Mouse (Mus musculus) thymus, postnatal 25 days (tissue): Measurements from ENCODE around the gene Ccdc14.
"Not testable (repeated sequence)": the region's sequence is repeated elsewhere in the genome, so short reads cannot be mapped to it uniquely, and the experiment has no call there.

Experiments
- DNase-seq: peaks from one replicate; pipeline ENCODE4 v3.0.0; 2022

The Ccdc14 gene

DNA sequence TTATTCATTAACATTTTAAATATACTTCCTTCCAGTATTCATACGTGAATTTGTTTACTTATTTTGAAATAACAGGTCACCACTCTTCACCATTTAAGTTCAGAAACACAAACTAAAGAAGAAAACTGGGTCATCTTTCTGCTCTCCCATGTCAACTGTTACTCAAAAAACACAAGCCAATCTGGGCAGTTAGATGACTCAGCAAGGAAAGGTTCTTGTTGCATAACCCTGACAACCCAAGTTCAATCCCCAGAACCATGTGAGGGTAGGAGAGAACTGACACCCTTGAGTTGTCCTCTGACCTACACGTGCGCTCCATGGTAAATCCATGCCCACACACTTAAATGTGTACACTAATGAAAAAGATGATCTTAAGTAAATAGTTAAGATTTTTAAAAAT, 34.7 kb downstream of the Ccdc14 start:
- no peak for DNase-seq

DNA sequence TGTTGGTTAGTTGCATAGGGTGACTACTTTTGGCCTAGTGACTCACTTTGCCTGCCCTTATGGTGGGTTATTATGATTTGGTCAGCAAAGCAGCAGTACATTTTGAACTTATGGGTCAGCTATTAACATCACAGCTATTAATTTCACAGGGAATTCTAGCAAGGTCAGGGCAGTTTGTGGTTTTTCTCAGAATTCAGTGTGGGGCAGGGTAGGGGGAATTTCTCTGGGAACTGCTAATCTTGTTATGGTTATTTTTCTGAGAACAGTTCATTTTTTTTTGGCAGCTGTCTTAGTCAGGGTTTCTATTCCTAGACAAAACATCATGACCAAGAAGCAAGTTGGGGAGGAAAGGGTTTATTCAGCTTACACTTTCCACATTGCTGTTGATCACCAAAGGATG, 38.2 kb downstream of the Ccdc14 start:
- DNase-seq: not testable (repeated sequence)

DNA sequence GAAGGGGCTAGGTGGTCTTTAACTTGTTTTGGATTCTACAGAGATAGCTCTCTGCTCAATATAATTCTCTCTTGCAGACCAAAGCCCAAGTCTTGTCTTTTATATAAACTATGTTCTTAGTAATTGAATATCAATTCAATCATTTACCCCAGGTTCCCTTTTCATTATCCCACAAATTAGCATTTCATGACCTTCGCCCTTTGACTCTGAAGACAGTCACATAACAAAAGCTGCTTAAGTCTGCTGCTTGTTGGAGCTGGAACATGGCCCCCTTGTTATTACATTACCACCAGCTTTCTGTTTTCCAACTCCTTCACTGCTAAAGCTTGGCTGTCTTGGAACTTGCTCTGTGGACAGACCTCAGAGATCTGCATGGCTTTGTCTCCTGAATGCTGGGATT, 39.0 kb downstream of the Ccdc14 start:
- no peak for DNase-seq

DNA sequence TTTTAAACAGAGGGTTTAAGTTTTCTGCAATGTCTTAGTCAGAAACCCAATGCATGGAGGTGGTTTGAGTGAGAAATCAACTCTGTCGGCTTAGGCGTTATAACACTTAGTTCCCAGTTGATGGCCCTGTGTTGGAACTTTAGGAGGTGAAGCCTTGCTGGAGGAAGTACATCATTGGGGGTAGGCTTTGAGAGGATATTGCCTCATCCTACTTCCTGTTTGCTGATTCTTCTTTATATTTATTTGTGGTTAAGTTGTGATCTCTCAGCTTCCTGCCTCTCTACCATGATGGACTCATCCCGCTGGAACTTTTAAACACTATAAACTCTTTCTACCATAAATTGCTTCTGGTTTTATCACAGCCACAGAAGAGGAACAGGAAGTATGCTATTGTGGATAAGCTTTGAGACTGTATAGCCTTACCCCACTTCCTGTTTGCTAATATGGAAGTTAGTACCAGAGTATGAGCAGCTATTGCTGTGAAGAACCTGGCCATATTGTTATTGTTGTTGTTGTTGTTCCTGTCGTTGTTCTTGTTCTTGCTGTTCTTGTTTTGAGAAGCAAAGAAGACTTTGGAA, 48.3 kb downstream of the Ccdc14 start:
- DNase-seq: no peak

DNA sequence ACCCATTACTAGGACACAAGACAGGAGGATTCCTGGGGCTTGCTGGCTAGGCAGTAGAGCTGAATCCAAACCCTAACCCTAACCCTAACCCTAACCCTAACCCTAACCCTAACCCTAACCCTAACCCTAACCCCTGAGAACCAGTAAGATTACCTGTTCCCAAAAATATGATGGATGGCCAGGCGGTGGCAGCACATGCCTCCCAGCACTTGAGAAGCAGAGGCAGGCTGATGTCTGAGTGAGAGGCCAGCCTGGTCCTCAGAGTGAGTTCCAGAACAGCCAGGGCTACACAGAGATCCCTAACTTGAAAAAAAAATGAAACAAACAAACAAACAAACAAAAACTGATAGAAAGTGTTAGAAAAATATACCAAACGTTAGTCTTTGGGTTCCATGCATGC, 52.5 kb downstream of the Ccdc14 start:
- no peak for DNase-seq

DNA sequence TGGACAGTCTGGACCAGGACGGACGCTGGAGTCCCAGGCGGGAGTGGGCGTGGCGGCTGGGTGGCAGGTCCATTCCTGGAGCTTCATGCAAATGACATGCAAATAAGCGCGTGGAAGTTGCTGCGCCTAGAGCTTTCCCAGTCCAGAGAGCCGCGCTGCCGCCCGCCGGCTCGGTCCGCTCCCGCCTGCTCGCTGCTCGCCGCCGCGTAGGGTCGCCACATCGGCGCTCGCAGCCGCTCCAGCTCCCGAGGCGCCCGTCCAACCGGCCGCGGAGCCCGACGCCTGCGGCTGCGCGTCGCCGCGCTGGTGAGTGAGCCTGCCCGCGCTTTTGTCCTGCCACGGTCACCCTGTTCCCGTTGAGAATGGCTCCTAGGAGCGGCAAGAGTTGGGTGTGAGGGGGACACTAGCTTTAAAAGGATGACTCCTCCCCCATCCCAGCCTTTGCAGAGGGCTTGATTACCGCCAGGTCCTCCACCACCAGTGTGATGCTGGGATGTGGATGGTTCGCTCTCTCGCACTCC, 54.7 kb downstream of the Ccdc14 start, which contains the start of gene Mylk:
Mylk (plus strand) TSS at position 146 of the 521 bp plus-strand sequence.
- DNase-seq: peak; percentile 2

DNA sequence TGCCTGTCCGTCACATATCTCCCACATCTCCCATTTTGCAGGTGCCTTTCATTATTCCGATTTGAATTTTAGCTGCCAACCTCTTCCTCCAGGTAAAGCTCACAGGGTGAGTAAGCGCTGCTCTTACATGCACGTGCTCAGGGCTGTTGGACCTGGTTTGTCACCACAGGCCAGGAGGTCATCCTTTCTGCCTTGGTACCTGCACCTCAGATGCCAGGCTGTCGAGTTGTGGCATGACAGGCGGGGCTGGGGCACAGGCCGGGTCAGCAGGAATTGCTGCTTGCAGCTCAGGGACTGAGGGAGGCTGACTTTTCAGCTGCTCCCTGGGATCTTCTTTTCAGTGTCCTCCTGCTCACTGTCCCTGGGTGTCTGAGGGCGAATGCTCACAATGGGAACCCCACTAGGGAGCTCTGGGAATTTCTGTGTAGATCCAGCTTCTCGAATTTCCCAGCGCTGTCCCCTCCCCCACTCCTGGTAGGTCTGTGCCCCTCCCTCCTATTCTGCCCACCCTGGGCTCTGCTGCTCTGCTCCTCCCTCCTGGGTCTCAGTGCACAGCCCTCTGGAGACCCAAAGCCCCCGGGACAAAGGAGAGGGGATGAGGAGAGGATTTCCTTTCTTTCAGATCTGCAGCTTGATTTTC, 57.8 kb downstream of the Ccdc14 start:
- no peak for DNase-seq

DNA sequence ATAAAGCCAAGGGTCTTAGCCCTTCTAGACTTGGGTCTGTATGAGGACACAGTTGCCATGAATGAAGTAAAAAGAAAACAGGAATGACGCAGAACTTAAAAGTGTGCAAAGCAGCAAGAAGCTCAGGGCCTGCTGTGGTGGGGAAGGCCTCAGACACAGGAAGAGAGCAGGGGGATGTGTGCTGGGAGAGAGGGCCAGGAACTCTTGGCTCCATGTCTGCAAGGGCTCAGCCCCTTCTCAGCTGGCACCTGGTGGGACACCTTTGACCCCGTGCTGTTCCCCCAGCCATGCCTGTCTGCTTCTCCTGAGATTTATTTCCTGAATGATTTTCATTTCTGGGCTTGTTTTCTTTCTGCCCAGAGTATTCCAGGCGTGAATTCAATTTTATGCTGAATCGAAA, 59.1 kb downstream of the Ccdc14 start:
- DNase-seq: no peak

DNA sequence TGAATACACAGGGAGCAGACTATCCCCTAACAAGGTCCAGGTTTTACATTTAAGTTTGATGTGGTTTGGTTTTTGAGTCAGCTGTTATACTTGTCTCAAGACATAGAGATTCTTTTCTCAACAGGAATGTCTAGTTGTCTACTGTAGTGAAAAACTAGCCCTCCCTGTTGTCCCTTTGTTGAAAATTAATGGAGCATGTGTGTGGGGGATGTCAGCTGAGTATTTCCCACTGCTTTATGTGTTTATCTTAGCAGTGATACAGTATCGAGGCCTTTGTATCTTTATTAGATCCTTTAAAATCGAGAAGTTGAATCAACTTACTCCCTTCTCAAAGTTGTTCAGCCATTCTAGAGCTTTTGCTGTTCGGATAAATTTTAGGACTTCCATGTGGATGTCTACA, 61.6 kb downstream of the Ccdc14 start:
- no peak for DNase-seq

DNA sequence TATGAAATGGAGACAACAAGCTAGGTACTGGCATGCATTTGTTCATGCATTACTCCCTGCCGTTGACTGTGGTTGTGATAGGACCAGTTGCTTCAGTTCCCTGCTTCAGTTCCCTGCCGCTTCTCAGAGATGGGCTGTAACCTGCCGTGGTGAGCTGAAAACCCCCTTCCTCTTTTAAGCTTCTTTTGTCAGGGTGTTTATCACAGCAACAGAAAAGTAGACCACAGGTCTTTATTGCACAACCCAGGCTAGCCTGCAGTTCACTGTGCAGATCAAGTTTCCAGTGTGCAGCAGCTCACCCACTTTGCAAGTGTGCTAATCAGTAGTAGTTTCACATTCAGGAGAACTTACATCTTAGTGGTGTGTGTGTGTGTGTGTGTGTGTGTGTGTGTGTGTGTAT, 62.6 kb downstream of the Ccdc14 start:
- no peak for DNase-seq

DNA sequence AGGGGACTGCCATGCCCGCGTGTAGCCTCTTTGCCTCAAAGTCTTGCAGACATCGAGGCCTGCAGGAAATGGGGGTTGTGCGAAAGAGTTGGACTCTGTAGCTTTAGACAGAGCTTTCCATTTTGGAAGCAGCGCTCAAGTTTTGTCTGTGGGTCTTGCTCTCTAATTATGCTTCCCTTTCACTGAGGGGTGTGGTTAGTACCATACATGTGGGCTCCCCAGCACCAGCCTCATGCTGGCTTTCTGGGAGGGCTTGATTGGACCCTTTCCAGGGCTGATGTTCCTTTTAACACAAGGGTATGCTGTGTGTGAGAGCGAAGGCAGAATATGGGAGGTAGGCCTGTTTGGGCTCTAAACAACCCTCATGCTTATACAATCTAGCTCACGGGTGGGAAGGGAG, 66.6 kb downstream of the Ccdc14 start:
- no peak for DNase-seq

DNA sequence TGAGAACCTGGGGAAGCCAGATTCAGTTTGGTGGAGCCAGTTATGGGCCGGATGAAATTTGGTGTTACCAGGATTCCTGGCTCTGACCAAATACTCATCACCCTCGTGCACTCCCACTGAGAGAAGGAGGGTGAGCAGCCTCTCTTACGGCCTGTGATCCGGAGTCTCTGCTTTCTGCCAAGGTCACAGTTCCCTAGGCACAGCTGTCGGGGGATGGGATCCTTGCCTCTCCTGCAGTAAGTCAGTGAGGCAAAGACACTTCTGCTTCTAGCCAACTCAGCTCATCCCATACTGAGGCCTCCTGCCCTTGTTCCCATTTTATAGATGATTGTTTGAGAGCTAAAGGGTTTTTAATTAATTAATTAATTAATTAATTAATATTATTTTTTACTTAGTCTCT, 67.8 kb downstream of the Ccdc14 start:
- no peak for DNase-seq

DNA sequence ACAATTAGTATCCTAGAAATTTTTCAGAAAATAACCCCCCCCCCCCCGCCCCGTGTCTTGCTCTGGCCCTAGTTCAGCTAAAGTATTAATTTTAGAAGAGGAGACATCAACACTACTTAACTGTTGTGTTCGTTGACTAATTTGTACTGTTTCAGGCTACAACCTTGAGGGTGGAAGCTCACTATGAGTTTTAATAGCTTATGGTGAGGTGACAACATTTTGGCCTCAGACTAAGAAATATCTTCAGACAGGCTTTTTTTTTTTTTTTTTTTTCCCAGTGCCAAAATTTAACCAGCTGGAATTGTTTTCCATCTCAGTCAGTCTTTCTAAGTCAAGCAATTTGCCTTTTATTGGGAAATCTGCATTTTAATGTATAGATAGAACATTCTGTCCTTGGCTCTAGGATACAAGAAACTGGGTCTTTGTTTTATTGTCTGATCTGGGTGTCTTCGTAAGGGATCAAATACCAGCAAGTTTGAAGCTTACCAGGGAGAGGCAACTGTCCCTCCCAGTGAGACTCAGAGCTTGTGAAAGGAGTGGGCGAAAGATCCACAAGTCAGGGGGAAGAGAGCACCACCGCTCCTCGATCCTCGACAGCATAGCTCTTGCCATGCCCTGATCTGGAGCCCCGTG, 73.7 kb downstream of the Ccdc14 start:
- DNase-seq: no peak

DNA sequence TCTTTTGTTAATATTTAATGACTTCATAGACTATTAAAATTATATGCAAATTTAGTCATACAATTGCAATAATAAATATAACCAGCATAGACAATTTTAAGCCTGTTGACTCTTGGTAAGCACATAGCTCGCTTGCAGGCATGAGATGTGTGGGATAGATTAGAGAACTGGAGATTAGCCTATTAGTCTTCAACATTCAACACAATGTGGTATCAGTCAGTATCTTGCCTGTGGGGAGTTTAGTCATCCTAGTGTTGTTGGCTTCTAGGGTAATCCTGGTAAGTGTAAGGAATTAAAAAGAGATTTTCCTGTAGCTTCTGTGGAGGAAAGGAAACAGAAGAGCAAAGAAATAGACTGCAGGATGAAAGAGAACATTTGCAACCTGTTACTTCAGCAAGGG, 75.2 kb downstream of the Ccdc14 start:
- no peak for DNase-seq

DNA sequence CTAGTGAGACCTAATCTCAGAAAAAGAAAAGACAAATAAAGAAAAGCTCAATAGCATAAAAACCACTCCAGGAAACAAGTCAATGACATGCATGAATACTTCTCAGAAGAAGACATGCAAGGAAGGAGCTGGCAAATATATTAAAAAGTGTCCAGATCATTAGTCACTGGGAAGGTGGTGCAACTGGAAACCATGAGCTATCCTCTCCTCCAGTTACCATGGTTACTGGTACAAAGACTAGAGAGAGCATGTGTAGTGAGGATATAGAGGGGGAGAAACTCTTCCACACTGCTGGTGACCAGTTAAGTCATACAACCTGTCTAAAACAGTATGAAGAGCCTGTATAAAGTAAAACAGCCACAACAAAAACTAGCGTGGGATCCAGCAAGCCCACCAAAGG, 75.8 kb downstream of the Ccdc14 start:
- DNase-seq: no peak

DNA sequence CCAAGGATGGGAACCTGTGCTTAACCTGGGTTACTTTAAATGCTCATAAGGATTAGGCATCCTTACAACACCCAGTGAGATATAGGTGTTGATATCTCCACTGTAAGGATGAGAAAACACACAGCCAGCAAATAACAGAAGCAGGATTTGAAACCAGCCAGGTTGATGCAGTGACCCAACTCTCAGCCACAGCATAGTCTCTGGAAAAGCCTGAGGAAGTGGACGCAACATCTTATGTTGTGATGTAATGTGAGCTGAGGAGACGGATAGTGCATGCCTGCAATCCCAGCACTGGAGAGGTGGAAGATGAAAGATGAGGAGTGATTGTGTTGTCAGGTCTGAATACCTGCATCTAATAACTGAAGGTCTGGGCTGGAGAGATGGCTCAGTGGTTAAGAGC, 77.0 kb downstream of the Ccdc14 start:
- no peak for DNase-seq

DNA sequence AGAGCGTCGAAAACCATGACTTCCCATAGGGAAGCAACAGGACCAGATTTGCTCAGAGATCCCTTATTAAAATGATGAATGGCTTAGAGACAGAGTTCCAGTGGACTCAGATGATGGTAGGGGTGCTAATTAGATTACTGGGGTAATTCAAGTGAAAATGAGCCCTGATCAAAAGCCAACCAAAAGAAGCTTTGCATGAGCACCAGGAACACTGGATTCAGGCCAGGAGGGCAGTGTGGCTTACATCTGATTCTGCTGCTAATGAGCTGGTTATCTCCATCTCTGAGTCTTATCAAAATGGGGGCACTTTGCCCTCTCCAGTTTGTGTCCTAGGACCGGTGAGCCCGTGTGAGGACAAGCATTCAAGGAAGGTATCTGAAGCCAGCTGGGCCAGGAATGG, 78.0 kb downstream of the Ccdc14 start:
- DNase-seq: no peak

DNA sequence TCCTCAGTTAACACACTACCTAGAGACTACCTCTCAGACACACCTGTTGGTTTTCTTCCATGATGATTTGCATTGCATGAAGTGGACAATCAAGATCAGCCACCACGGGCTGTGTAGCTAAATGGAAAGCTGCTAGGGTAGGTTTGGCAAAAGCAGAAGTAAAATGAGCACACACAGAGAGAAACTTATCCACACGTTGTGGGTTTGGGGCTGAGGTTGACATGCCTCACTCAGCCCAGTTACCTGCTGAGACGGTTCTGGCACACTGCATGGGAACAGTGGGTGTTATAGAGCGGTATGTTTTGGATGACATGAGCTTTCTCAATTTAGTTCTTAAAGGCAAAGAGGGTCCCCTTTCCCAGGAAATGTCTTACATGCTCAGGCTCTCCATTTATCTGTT, 79.7 kb downstream of the Ccdc14 start:
- DNase-seq: no peak

DNA sequence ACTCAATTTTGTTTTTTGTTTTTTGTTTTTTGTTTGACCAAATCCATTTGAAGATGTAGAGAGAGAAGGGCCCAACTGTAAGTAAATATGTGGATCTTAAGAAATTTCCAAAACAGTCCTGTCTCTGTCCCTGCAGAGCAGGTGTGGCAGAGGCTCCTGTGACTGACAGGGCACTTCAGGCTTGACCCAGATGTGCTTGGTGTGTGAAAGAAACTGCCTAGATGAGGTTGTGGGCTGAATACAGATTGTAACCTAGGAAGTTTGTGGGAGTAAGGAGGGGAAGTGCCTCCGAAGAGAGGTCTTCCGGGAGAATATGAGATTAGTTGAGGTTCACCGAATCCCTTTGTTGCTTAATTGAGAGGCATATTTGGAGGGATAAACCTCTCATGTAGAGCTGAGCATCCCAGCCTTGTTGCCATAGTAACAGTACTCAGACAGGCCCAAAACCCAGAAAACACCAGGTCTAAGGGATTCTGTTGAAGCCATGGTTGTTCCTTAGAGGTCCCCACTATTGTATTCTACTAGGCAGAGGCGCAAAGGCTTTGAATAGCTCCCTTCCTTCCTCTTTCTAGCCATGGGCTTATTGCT, 82.1 kb downstream of the Ccdc14 start:
- no peak for DNase-seq
